Mouse (Mus musculus): ENCODE measurements around the gene 9230102O04Rik.

9230102O04Rik gene

DNA sequence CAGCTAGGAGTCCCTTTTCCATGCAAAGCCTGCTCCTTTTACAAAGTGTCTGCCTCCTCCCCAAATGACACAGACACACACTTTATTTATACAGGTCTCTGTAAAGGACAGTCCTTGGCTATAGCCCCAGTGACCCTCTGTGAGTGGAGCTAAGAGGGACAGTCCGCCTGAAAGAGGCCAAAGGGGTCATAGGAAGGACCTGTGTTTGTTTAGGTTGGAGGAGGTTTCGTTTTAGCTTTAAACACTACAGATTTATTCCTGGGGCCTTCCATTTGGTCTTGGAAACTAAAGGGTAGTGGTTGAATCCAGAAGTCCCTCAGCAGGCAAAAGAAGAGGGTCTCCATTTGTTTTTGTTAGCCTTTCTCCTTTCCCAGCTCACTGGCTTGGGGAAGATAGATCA is 15.6 kb downstream of the 9230102O04Rik start:
- no peak for DNase-seq (ENCODE audit: inconsistent age in 2 of 2, low spot score in 1 of 2)

DNA sequence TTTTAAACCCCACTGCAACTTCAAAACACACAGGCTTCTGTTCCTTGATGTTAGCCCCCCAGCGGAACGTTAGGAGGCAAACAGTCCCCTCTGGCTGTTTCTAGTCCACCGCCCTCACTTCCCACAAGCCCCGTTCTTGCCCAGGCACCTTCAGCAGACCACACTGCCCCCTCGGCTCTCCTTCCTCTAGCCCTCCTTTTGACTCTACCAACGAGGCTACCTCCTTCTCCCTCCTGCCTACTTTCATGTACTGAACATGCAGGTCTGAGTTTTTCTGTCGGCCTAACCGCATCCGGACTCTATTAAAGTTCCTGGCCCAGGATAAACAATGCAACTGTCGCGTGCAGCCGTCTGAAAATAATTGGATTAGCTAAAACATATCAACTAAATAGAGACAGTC is 16.7 kb downstream of the 9230102O04Rik start:
- DNase-seq (ENCODE audit: inconsistent age in 2 of 2, low spot score in 1 of 2): no peak

- no peak for DNase-seq (ENCODE audit: inconsistent age in 2 of 2, low spot score in 1 of 2)
Observed at GRCm38 (mm10) chr2:9871798-9872197, 17.5 kb downstream of the 9230102O04Rik start.

DNA sequence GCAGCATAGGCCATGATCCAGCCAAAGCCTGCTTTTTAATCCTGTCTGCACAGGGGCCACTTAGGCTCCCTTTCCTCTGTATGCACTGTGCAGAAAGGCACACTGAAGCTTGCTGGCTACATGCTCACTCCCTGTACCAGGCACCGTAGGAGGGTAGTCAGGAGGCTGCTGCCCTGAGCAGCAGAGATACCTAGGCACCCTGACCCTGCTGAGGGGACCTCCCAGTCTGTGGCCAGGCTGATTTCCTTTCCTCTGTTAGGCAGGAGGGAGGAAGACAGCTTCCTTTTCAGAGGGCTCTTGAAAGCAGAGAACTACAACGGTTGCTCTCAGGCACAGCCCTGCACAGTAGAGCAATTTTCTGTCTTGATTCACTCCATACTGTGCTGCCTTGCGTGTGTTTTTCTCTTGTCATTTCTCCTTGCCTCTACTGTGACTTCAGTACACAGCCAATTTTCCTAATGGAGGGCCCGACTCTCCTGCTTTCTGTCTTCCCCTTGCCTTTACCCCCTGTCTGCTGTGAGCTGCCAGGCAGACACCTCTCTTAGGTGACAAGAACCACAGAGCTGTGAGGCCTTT is 18.1 kb downstream of the 9230102O04Rik start:
- no peak for DNase-seq (ENCODE audit: inconsistent age in 2 of 2, low spot score in 1 of 2)

- no peak for DNase-seq (ENCODE audit: inconsistent age in 2 of 2, low spot score in 1 of 2)
Observed at GRCm38 (mm10) chr2:9867092-9867825, 22.1 kb downstream of the 9230102O04Rik start.

- no peak for DNase-seq (ENCODE audit: inconsistent age in 2 of 2, low spot score in 1 of 2)
Observed at GRCm38 (mm10) chr2:9860698-9861097, 28.6 kb downstream of the 9230102O04Rik start.

- DNase-seq (ENCODE audit: inconsistent age in 2 of 2, low spot score in 1 of 2): no peak
Observed at GRCm38 (mm10) chr2:9855861-9856260, 33.5 kb downstream of the 9230102O04Rik start.

DNA sequence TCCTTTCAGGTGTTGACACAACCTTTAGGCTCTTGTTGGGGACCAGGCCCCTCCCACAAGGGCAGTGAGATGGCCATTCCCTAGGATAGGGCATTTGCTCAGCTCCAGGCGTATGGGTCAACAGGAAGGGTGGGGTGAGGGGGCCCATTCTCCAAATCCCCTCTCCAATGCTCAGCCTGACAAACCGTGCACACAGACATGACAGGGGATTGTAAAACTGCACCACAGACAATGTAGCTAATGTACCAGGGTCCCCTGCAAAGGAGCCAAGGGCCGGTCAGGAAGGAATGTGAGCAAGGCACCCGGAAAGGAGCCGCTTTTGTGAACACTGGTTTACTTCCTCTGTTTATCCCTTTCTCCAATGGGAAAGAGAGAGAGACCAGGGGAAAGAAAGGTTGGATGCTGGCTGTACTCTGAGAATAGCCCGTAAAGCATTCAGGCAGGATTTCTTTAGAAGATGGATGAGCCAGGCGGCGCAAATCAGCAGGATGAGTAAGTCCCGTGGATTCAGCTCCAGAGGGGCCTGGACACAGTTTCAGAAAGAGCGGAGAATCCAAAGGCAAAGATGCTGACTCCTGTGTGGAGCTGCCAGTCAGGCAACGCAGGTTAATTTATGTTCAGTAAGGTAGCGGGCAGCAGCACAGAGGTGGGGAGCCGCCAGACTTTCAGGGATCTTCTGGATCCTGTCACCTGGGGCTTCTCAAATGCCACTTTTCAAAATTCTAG is 36.3 kb downstream of the 9230102O04Rik start:
- no peak for DNase-seq (ENCODE audit: inconsistent age in 2 of 2, low spot score in 1 of 2)

GRCm38 (mm10) chr2:9835195-9835594 is 54.1 kb downstream of the 9230102O04Rik start:
- DNase-seq (ENCODE audit: inconsistent age in 2 of 2, low spot score in 1 of 2): no peak

GRCm38 (mm10) chr2:9833712-9834111 is 55.6 kb downstream of the 9230102O04Rik start:
- DNase-seq (ENCODE audit: inconsistent age in 2 of 2, low spot score in 1 of 2): no peak
